Mouse (Mus musculus) lung, embryonic 15.5 days (tissue): ENCODE results near the gene Phlpp1. TPM values are rescaled to one million over a fixed set of nuclear protein-coding genes. Genes with fewer than 3 reads are reported as not detected.

Experiments
- ATAC-seq: fragments of 200-750 bp; cut with Nextera tagmentation; 2 replicates; pipeline ENCODE4 v1.8.0; 2017; ENCODE audit warnings: moderate number of reproducible peaks, borderline replicate concordance; ENCODE audit not compliant: low FRiP score, low TSS enrichment; ENCODE audit errors: extremely low read depth
- H3K27ac ChIP-seq: fragments of 300-500 bp; sonication (generic); 2 replicates; pipeline ENCODE4 v1.5.1; 2015; ENCODE audit warnings: moderate library complexity, mild to moderate bottlenecking, inconsistent platforms
- H3K27me3 ChIP-seq: fragments of 300-500 bp; sonication (generic); 2 replicates; pipeline ENCODE4 v1.6.1; 2015; ENCODE audit warnings: inconsistent platforms
- H3K36me3 ChIP-seq: fragments of 300-500 bp; sonication (generic); 2 replicates; pipeline ENCODE4 v1.6.1; 2015; ENCODE audit warnings: inconsistent platforms
- H3K4me1 ChIP-seq: fragments of 300-500 bp; sonication (generic); 2 replicates; pipeline ENCODE4 v1.6.1; 2015; ENCODE audit warnings: inconsistent platforms
- H3K4me2 ChIP-seq: fragments of 300-500 bp; sonication (generic); 2 replicates; pipeline ENCODE4 v1.6.1; 2015; ENCODE audit warnings: inconsistent platforms, mild to moderate bottlenecking, moderate library complexity
- H3K4me3 ChIP-seq: fragments of 300-500 bp; sonication (generic); 2 replicates; pipeline ENCODE4 v1.5.1; 2015; ENCODE audit warnings: mild to moderate bottlenecking, inconsistent platforms
- H3K9ac ChIP-seq: fragments of 300-500 bp; sonication (generic); 2 replicates; pipeline ENCODE4 v1.6.1; 2015; ENCODE audit warnings: inconsistent platforms
- H3K9me3 ChIP-seq: fragments of 300-500 bp; sonication (generic); 2 replicates; pipeline ENCODE4 v1.6.1; 2016; ENCODE audit warnings: inconsistent platforms
- WGBS: fragments of 180-500 bp; shearing (Covaris S2); methylation state at CpG from one replicate; pipeline ENCODE4 v1.1.7; 2015; 5-methylcytosine and 5-hydroxymethylcytosine counted together
- polyA plus RNA-seq: library from polyadenylated mRNA; unstranded; fragments of >200 nt; fragmentation: Nextera tagmentation; extraction: Ambion mirVana; gene quantifications from 2 replicates; pipeline ENCODE4 v1.2.1, GENCODE M21; 2015

Phlpp1 gene
- polyA plus RNA-seq, 1 experiment from 2014 or later = 3.6 TPM

DNA sequence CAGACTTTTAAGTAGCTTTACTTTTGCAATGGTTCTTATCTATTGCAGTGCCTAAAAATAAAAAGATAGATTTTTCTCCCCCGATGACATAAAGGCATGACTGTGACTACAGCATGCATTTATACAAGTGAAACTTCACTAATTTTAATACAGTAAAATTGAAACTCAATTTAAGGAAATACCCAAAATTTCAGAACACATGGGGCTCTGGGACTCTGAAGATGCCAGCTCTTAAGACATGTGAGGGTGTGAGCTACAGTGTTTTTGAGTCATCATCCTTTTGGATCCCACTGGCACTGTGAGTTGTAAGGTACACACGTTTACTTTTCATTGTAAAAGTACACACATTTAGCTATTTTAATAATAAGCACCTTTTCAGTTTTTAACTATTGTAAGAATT lies 173.7 kb downstream of the Phlpp1 start:
- ATAC-seq = no peak
- Histone ChIP-seq H3K9ac (no peak overlapping the region), H3K9me3 (no peaks in the 10 kb centered on the region), H3K27ac (no peak overlapping the region), H3K4me1 (no peaks in the 10 kb centered on the region), H3K36me3 (no peaks in the 10 kb centered on the region), H3K4me3 (no peak overlapping the region), H3K4me2 (no peak overlapping the region), H3K27me3 (no peaks in the 10 kb centered on the region)
- 92% methylated on average over 2 of the region's 2 CpGs for WGBS

DNA sequence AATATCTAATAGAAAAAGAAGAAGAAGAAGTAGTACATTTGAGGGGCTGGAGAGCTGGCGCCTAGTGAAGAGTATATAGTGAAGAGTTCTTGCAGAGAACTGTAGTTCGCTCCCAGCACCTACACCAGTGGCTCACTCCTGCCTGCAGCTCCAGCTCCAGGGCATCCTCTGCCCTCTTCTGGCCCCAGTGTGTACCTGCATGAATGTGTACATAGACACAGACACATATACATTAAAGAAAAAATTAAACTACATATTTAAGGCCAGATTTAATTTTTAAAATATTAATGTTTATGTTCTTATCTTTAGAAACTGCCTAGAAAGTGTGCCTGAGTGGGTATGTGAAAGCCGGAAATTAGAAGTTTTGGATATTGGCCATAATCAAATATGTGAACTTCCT lies 175.2 kb downstream of the Phlpp1 start:
- no peak overlapping the region for H3K4me2 ChIP-seq
- H3K9ac ChIP-seq = no peak overlapping the region
- H3K36me3 ChIP-seq = peaks cover 4% of the 10 kb centered on the region; the same call in 1 of the 2 replicates
- no peaks in the 10 kb centered on the region for H3K27me3 ChIP-seq
- no peak for ATAC-seq
- no peak overlapping the region for H3K4me3 ChIP-seq
- H3K9me3 ChIP-seq = no peaks in the 10 kb centered on the region
- no peaks in the 10 kb centered on the region for H3K4me1 ChIP-seq
- 91% methylated on average over 3 of the region's 3 CpGs for WGBS
- H3K27ac ChIP-seq = no peak overlapping the region

DNA sequence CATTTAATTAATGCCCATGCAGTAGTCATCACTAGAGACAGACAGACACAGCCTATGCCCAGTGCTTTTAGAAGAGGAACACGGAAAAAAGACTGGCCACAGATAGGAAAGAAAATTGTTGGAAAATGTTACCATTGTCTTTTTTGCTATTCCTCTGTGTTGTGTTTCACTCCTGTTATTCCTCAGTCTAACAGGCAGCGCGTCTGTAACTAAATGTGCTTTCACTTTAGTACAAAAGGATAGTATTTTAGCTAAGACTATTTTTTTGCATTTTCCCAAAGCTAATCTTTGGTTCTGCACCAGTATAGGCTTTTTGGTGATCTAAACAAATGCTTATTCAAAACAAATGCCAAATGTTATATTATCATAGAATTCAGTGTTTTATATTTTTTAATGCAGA lies 177.6 kb downstream of the Phlpp1 start:
- ATAC-seq = no peak
- no peak overlapping the region for H3K4me3 ChIP-seq
- H3K4me1 ChIP-seq = no peaks in the 10 kb centered on the region
- no peak overlapping the region for H3K4me2 ChIP-seq
- no peaks in the 10 kb centered on the region for H3K9me3 ChIP-seq
- H3K27me3 ChIP-seq = no peaks in the 10 kb centered on the region
- H3K9ac ChIP-seq = no peak overlapping the region
- WGBS = 96% methylated on average over 3 of the region's 3 CpGs
- H3K27ac ChIP-seq = no peak overlapping the region
- H3K36me3 ChIP-seq = peaks cover 4% of the 10 kb centered on the region; the same call in 1 of the 2 replicates

DNA sequence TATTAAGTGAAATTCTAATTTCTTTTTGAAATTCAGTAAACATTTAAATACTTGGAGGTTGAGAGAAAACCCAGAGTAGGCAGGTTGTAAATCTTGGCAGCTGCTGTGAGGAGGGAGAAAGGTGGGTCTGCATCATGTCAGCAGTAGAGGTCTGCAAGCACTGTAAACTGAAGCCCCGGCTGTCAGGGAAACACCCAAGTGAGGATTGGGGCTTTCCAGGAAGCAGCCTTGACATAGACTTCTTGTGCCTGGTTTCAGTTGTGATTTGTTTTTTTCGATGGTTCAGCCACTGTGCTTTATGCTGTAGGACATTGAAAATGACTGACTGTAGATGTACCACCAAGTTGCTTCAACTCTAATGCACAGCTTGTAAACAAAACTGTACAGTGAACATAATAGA lies 180.0 kb downstream of the Phlpp1 start:
- H3K36me3 ChIP-seq = peaks cover 4% of the 10 kb centered on the region; the same call in 1 of the 2 replicates
- no peak overlapping the region for H3K4me2 ChIP-seq
- H3K27ac ChIP-seq = no peak overlapping the region
- H3K4me3 ChIP-seq = no peak overlapping the region
- no peak overlapping the region for H3K9ac ChIP-seq
- H3K27me3 ChIP-seq = no peaks in the 10 kb centered on the region
- no peaks in the 10 kb centered on the region for H3K4me1 ChIP-seq
- 70% methylated on average over 2 of the region's 2 CpGs for WGBS
- no peak for ATAC-seq
- no peaks in the 10 kb centered on the region for H3K9me3 ChIP-seq

DNA sequence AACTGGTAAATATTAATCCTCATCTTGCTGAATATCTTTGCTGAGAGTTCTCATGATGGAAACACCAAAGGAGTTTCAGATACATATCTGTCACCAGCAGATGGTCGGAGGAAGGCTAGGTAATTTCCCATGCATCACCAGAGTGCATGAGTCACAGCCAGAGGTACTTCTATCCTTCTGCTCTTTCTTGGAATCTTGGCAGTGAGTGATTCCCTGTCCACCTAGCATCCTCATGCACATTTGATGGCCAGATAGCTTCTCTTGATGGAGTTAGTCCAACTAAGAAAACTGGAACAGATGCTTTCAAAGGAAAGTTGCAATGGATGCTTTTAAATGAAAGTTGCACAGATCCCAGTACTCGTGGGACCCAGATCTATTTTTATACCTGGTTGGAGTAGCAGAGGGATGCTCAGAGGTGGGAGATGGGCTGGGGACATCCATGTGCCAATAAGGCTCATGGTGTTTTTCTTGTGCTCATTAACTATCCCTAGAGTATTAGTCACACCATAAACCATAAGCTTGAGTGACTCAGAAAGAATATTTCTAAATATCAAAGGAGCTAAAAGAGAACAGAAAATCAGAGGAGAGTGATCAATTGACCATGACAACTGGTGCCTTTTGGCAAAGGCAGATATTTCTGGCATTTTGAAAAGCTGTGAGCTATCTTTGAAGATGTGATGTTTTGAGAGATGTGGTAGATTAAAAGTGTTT lies 181.4 kb downstream of the Phlpp1 start:
- H3K27ac ChIP-seq = no peak overlapping the region
- H3K36me3 ChIP-seq = peaks cover 4% of the 10 kb centered on the region; the same call in 1 of the 2 replicates
- 85% methylated on average over 2 of the region's 2 CpGs for whole genome bisulfite sequencing
- H3K4me1 ChIP-seq = no peaks in the 10 kb centered on the region
- H3K27me3 ChIP-seq = no peaks in the 10 kb centered on the region
- H3K9ac ChIP-seq = no peak overlapping the region
- H3K4me3 ChIP-seq = no peak overlapping the region
- ATAC-seq = no peak
- no peaks in the 10 kb centered on the region for H3K9me3 ChIP-seq
- no peak overlapping the region for H3K4me2 ChIP-seq

DNA sequence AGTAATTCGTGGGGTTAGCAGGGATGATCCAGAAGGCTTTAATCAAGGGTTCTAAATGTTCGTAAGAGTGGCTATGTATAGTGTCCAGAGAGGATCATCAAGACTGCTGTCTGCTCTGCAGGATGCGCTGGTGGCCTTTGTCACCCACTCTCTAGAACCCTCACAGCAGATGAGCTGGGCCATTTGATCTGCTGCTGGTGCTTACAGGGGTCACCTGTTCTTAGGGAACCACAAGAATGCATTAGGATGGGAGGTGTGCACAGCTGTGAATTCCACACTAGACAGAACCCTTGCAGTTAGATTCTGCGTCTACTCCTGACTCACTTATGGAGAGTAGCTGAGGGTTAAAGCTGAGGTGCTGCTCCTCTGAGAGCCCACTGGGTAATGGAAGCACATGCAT lies 182.4 kb downstream of the Phlpp1 start:
- Histone ChIP-seq H3K27me3 (no peaks in the 10 kb centered on the region), H3K9me3 (no peaks in the 10 kb centered on the region), H3K9ac (no peak overlapping the region), H3K4me1 (no peaks in the 10 kb centered on the region), H3K4me3 (no peak overlapping the region), H3K27ac (no peak overlapping the region), H3K36me3 (peaks cover 4% of the 10 kb centered on the region; the same call in 1 of the 2 replicates), H3K4me2 (no peak overlapping the region)
- ATAC-seq = no peak
- WGBS = 87% methylated on average over 4 of the region's 4 CpGs

DNA sequence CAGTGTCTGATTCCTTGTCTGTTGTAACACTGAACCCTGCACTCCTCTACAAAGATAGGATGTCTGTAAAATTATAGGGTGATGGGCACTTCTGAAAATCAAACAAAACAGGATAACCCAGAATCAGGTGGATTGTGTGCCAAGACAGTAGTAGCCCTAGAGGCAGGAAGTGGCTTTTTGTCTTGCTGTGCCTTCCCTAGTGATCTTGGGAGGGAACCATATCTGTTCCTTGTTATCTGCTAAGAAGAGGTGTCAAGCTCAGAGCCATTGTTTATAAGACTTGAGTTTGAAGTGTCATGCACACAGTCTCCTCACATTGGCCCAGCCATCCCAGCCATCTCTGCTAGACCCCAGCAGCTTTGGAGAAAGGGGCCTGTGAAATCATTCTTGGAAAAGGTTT lies 187.9 kb downstream of the Phlpp1 start:
- Histone ChIP-seq H3K36me3 (no peaks in the 10 kb centered on the region), H3K4me3 (no peak overlapping the region), H3K4me2 (no peak overlapping the region), H3K9ac (no peak overlapping the region), H3K27ac (no peak overlapping the region), H3K9me3 (no peaks in the 10 kb centered on the region), H3K4me1 (no peaks in the 10 kb centered on the region), H3K27me3 (no peaks in the 10 kb centered on the region)
- ATAC-seq = no peak

DNA sequence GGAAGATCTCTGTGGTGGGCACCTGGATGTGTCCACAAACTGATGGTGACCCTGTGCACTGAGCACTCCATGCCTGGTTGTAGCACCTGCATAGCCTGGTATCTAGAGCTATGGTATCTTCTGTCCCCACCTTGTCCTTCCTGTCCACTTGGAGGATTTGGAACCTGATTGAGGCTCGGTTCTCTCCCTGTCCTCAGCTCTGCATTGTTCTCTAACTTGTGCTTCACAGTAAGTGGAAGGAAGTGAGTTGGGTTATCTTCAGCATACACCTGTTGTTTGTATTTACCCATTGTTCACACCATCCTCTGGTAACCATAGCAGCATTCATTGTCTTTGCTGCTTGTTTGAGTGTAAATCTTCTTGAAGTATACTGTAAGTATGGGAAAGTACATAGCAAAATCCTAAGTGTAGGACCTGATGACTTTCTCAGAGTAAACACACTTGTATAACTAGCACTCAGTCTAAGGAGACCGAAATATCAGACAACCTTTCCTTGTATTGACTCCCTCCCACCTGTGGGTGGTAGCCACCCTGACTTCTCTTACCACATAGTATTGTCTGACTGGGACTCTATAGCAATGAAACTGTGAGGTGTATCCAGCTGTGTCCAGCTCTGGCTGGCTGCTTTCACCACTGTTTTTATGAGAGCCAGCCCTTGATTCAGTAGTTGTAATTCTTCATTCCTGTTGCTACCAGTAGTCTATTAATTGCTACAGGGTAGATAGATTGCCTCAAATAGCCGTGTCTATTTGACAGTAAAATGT lies 191.5 kb downstream of the Phlpp1 start:
- ATAC-seq = no peak
- no peaks in the 10 kb centered on the region for H3K9me3 ChIP-seq
- H3K4me2 ChIP-seq = no peak overlapping the region
- no peak overlapping the region for H3K27ac ChIP-seq
- H3K27me3 ChIP-seq = no peaks in the 10 kb centered on the region
- H3K9ac ChIP-seq = no peak overlapping the region
- 70% methylated on average over 3 of the region's 3 CpGs for whole genome bisulfite sequencing
- no peaks in the 10 kb centered on the region for H3K36me3 ChIP-seq
- H3K4me1 ChIP-seq = no peaks in the 10 kb centered on the region
- no peak overlapping the region for H3K4me3 ChIP-seq

DNA sequence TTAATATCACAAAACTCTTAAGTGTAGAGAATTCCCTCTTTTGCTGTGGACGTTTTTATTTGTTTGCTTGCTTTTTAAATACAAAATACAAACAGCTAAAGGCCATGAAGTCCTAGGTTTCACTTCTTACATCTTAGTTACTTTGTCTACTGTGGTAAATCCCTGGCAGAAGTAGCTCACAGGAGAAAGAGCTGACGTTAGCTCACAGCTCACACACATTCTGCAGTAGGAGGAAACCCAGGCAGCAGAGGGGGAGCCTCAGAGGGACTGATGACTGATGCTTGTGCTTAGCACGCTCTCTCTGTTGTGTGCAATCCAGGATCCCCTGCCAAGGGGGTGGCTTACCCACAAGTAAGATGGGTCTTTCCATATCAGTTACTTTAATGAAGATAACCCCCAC lies 197.8 kb downstream of the Phlpp1 start:
- WGBS = 79% methylated on average over 3 of the region's 3 CpGs
- no peak for ATAC-seq
- no peak overlapping the region for H3K9ac ChIP-seq

DNA sequence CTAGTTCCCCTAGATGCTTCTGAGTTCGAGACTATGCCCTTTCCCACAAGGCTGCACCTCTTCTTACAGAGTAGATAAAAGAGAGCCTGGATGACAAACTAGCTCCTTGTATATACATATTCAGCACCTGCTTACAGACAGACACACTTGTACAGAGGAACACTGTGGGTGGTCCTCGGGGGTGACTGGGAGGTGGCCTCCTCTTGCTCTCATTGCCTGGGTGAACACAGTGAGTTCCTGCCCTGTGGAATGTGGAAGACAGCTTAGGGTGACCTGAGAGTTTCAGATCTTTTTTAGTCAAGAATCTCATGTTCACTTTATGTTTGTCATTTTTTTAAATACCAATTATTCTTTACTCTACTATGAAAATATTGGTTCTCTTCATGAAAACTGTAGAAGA lies 200.9 kb downstream of the Phlpp1 start:
- no peak overlapping the region for H3K27ac ChIP-seq
- H3K9ac ChIP-seq = no peak overlapping the region
- no peak overlapping the region for H3K4me3 ChIP-seq
- no peak for ATAC-seq
- no peaks in the 10 kb centered on the region for H3K27me3 ChIP-seq
- H3K4me1 ChIP-seq = no peaks in the 10 kb centered on the region
- 54% methylated on average over 2 of the region's 2 CpGs for WGBS
- H3K36me3 ChIP-seq = peaks cover 4% of the 10 kb centered on the region; the same call in 1 of the 2 replicates
- H3K4me2 ChIP-seq = no peak overlapping the region
- no peaks in the 10 kb centered on the region for H3K9me3 ChIP-seq

More for the DNA sequence above, 197.8 kb downstream of the Phlpp1 start:
- Histone ChIP-seq H3K4me2 (no peak overlapping the region), H3K4me1 (no peaks in the 10 kb centered on the region), H3K36me3 (no peaks in the 10 kb centered on the region), H3K9me3 (no peaks in the 10 kb centered on the region), H3K27ac (no peak overlapping the region), H3K27me3 (no peaks in the 10 kb centered on the region), H3K4me3 (no peak overlapping the region)

DNA sequence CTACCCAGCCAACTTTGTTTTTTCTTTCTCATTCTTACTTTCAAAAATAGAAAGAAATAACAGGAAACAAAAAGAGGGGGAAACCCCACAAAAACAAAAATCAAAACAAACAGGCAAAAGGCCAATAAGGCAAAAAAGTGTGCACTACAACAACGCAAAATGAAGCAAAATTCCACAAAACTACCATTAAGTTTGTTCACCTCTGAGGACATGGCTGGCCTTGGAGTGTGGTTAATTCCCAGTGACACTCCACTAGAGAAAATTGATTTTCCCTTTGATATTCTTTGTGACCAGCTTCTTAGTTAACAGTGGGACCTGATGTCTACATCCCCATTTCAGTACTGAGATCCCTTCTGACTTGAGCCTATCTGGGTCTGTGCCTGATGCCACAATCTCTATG lies 202.1 kb downstream of the Phlpp1 start:
- no peaks in the 10 kb centered on the region for H3K9me3 ChIP-seq
- peaks cover 4% of the 10 kb centered on the region; the same call in 1 of the 2 replicates for H3K36me3 ChIP-seq
- no peak overlapping the region for H3K27ac ChIP-seq
- no peaks in the 10 kb centered on the region for H3K4me1 ChIP-seq
- no peak for ATAC-seq
- H3K9ac ChIP-seq = no peak overlapping the region
- 85% methylated on average over 1 of the region's 1 CpGs for WGBS
- no peak overlapping the region for H3K4me3 ChIP-seq
- H3K4me2 ChIP-seq = no peak overlapping the region
- no peaks in the 10 kb centered on the region for H3K27me3 ChIP-seq

DNA sequence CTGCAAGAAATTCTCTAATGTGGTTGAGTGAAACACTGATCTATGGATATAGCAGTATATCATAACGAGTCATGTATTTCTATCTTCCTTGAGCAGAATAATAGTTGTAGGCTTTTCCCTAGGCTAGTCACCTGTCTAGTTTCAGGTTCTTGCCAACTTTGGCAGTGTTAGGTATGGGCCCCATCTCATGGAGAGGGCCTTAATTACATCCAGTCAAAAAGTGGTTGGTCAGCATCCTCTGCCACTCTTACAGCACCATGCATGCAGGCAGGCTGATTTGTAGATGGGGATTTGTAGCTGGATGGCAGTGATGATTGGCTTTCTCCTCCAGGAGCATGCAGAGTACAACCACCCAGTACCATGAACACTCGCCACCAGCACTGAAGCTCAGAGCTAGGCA lies 202.7 kb downstream of the Phlpp1 start:
- no peak for ATAC-seq
- Histone ChIP-seq H3K9me3 (no peaks in the 10 kb centered on the region), H3K36me3 (peaks cover 4% of the 10 kb centered on the region; the same call in 1 of the 2 replicates), H3K27ac (no peak overlapping the region), H3K9ac (no peak overlapping the region), H3K4me1 (no peaks in the 10 kb centered on the region), H3K4me3 (no peak overlapping the region), H3K4me2 (no peak overlapping the region), H3K27me3 (no peaks in the 10 kb centered on the region)
- 93% methylated on average over 2 of the region's 2 CpGs for WGBS
